Mouse (Mus musculus): ENCODE data around the gene Slc12a8.

DNA sequence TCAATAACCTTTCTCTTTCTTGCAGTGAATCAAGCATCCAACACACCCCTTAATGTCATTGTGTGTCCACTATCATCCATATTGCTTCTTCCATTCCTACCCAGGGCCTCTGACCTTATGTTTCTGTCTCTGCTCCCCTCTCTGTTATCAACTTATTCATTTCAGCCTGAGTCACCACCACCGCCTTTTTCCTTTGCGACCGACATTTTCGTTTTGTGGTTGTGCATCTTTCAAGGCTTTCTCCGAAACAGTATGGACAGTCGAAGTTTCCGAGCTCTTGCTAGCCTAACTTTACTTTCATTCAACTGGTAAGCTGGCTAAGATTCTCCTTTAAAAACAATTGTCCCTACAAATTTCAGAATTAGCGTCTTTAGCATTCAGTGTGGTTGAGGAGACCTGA, 84.2 kb downstream of the Slc12a8 start:
- TF ChIP-seq CTCF (conservative IDR thresholded peaks at IDR 0.05 in 1 of 2, IDR thresholded peaks at IDR 0.05 in 1 of 2; ENCODE audit: low read depth in 2 of 2, low read length in 2 of 2) (no peak), ZKSCAN1 (IDR thresholded peaks at IDR 0.05; ENCODE audit: borderline replicate concordance, low read depth, low read length) (no peak), SMC3 (IDR thresholded peaks at IDR 0.05; ENCODE audit: low read depth, low read length) (peak; percentile 18; the same call in 1 of the 2 replicates), E2F4 (IDR thresholded peaks at IDR 0.05; ENCODE audit: insufficient replicate concordance, low read depth, low read length) (no peak), POLR2A (IDR thresholded peaks at IDR 0.05; ENCODE audit: low read depth, low read length) (no peak), HCFC1 (IDR thresholded peaks at IDR 0.05; ENCODE audit: low read depth, low read length) (no peak), ZMIZ1 (IDR thresholded peaks at IDR 0.05; ENCODE audit: low read depth, low read length) (0 out of 2 replicates have a peak, but pooled peaks have one; percentile 38), NELFE (IDR thresholded peaks at IDR 0.05; ENCODE audit: low read depth, low read length) (no peak), EP300 (IDR thresholded peaks at IDR 0.05; ENCODE audit: low read length) (peak; percentile 79; the same call in 1 of the 2 replicates), RAD21 (IDR thresholded peaks at IDR 0.05; ENCODE audit: low read depth, low read length) (no peak), MYC (IDR thresholded peaks at IDR 0.05; ENCODE audit: low read depth, low read length) (peak; percentile 53; the same call in 1 of the 2 replicates), CHD2 (IDR thresholded peaks at IDR 0.05; ENCODE audit: low read length) (peak; percentile 48; the same call in 1 of the 2 replicates)
